Mouse (Mus musculus): Measurements from ENCODE around the gene Tiam2. TPM values are rescaled to one million over a fixed set of nuclear protein-coding genes. Genes with fewer than 3 reads are reported as not detected.
A peak's percentile ranks its signal among the peaks of the same experiment; 100 is the strongest.

Tiam2 gene
- total RNA-seq, 1 experiment from 2014 or later = 3.5 TPM

DNA sequence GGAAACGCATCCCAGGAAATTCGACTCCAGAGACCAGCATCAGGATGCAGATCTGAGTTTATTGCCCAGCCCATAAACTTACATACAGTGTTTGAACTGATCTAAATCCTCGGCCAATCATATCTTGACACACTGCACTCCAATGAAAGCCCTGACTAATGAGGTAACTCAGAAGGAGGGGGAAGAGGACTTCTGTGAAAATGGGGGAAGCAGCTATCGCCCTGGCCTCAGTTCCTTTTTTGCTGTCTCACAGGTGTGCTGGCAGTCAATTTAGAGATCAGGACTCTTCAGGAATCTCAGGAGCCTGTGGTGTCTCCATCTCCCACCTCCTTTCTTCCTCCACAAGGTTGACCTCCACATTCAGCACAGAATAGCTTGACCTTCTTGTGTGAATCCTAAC, 61.4 kb downstream of the Tiam2 start:
- ATAC-seq (replicated peaks; ENCODE audit: low read depth, poor library complexity, severe bottlenecking) = peak; percentile 54; the same call in 1 of the 2 replicates

DNA sequence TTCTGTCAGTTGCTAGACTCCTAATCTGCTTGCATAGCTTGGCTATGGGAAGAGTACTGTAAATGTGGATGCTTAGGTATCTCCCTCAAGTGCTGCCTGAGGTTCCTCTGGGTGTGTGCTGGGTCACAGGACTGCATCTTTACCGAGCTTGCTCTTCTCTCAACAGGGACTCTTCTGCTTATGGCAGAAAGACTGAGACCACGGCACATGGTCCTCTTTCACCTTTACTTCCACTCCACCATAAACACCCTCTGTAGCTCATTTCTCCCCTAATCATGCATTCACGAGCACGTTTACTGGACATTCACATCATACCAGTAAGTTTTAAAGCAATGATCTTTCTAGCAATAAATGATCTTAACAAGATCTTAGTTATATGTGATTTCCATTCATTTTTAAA, 63.4 kb downstream of the Tiam2 start:
- ATAC-seq (replicated peaks; ENCODE audit: low read depth, poor library complexity, severe bottlenecking) = no peak

DNA sequence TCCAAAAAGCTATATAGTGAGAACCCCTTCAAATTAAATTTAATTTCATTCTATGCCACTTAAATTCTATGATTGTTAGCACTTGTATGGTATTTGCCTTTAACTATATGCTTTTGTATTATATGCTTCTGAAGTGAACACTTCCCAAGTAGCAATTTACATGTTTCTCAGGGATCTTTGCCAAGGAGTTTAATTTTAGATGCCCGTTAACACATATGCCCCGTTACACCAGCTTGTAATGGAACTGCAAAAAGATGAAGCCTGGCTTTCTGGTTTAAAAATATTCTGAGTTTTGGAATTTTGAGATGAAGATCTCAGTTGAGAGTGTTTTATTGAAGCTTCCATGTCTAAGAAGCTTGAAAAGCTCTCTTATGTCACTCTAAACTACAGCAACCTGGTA, 67.6 kb downstream of the Tiam2 start:
- ATAC-seq (replicated peaks; ENCODE audit: low read depth, poor library complexity, severe bottlenecking) = no peak

DNA sequence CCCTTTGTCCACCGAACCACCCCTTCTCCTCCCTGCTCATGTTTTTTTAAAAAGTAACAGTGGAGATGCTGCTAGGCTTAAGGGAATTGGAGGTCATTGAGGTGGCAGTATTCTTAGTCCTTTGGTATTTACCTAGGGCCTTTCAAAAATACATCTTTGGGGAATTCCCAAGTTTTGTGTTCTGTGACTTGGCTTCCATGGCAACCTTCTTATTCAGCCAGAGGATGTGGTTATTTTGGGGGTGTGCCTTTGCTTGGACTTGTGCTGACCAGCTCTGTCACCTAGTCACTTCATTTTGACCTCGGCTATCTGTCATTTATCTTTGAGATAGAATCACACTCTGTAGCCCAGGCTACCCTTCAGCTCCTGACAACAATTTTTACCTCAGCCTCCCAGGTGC, 68.6 kb downstream of the Tiam2 start:
- no peak for ATAC-seq (replicated peaks; ENCODE audit: low read depth, poor library complexity, severe bottlenecking)

DNA sequence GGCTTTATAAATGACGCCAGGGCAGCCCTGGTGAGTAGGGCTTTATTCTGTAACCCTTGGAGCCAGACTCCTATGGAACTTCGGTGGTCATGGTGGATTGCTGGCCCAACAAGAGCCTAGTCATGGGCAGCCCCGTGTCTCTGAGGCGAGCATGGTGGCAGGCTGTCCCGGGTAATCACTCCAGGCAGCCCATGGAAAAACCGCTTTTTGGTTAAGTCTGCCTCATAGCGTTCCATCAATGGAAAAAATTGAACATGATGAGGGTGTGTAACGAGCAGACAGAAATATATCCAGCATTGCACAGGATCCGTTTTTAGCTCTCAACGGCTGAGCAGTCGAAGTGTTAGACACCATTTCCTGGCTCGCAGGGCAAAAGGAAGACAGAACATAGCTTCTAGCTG, 70.5 kb downstream of the Tiam2 start:
- peak; percentile 57 for ATAC-seq (replicated peaks; ENCODE audit: low read depth, poor library complexity, severe bottlenecking)

DNA sequence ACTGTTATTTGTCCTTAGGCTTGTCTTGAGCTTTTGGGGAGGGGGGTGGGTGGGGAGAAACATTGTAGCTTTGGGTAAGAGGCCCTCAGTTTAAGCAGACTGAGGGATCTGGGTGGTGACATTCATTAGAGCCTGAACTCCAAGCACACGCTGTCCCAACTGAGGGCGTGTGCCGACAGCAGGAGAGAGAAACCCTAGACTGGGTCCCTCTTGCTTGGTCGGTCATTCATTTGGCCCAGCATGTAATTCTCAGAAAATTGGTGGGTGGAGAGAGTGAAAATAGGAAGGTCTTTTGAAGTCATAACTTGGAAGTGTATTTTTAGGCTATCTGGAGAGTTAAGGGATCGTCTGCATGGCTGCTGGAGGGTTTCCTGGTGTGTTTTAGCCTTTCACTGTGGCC, 71.5 kb downstream of the Tiam2 start:
- ATAC-seq (replicated peaks; ENCODE audit: low read depth, poor library complexity, severe bottlenecking) = no peak

DNA sequence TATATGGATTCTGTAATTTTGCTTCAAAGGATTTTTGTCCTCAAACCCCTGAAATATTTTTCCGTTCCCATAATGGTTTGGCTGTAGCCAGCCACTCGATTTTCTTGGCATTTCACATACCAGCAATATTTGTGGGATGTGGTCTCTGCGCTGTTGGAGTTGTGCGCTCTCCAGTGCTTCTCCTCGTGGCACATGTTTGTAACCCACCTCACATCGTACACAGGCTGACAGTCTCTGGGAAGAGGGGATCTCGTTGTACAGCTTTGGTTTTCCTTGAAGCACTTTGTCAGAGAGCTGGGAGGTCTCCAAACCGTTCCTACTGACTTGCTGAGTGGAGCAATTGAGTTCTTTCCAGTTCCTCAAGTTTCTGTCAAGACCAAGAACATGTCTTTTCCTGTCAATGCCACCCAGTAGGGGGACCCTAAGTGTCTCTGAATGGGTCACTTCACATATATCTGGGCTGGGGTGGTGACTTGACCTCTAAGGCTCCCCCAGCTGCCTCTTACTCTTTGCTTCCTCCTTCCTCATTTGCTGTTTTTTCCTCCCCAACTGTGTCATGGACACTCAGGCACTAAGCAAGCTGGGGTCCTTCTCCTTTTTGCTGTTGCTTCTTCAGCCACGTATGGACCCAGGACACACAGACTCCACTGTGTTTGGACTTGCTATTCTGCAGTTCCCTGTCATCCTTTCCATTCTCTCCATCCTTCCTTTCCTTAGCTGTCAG, 79.1 kb downstream of the Tiam2 start:
- ATAC-seq (replicated peaks; ENCODE audit: low read depth, poor library complexity, severe bottlenecking) = peak; percentile 54

DNA sequence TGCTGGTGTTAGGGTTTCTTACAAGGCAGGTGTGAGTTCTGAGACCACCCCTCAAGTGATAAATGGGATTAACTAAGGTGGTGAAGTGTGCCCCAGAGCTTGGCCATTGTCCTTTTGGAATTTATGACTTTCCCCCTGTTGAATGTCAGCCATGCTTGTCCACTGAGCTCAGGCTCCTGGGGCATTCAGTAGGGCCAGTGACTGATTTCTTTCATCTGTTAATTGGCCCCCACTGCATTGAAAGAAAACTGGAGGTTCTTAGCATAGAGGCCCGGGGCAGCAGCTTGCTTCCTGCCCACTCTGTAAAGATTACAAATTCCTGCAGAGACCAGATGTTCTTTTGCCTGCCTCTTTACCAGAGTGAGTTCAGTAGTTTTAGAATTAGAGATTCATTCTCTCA, 80.7 kb downstream of the Tiam2 start:
- ATAC-seq (replicated peaks; ENCODE audit: low read depth, poor library complexity, severe bottlenecking) = no peak

DNA sequence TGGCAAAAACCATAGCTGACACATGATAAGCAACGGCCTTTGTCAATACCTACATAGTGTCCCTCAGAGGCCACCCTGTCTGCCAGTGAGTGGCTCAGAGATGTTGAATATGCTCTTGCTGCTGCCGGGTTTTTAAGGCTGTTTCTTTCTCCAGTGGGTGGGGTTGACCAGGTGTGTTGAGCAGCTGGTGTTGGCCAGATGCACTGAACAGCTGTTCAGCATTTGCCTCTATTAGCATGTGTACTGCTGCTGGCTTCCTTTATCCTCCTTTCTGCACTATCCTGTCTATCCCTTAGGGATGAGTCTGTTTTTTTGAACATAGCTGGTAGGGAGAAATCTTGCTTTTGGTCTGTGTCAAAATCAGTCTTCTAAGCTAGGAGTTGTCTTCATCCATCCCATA, 83.9 kb downstream of the Tiam2 start:
- no peak for ATAC-seq (replicated peaks; ENCODE audit: low read depth, poor library complexity, severe bottlenecking)

DNA sequence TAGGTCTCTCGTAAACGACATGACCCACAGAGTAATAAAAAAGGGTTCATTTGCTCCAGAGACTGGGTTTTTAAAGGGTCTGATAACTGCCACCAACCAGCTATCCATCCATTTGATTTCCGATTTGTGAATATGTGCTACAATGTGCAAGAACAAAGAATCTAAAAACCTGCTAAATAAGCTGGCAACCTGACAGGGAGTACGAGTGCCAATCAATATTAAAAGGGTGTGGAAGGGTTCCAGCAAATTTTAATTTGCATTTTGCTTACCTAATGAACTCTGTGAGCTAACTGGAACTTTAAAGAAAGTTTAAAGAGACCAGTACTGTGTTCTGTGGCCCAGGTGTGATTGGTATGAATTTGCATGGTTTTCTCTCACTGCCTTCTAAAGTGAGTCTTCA, 86.4 kb downstream of the Tiam2 start:
- ATAC-seq (replicated peaks; ENCODE audit: low read depth, poor library complexity, severe bottlenecking) = no peak

DNA sequence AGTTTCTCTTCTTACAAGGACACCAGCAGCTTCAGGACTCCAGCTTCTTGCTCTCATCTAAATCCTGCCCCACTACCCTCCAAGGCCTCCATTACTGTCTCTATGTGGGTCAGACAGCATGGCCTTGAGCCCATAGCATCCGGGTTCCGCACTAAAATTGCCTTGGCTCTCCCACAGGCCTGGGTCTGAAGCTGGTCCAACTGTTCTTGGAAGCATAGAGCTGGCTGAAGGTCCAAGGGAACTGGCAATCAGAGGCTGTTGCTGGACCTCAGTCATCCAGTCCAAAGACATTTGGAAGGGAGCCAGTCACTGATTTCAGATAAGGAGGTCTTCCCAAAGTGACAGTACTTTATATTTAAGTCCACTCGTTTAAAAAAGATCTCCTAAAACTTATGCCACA, 89.2 kb downstream of the Tiam2 start:
- ATAC-seq (replicated peaks; ENCODE audit: low read depth, poor library complexity, severe bottlenecking) = no peak

DNA sequence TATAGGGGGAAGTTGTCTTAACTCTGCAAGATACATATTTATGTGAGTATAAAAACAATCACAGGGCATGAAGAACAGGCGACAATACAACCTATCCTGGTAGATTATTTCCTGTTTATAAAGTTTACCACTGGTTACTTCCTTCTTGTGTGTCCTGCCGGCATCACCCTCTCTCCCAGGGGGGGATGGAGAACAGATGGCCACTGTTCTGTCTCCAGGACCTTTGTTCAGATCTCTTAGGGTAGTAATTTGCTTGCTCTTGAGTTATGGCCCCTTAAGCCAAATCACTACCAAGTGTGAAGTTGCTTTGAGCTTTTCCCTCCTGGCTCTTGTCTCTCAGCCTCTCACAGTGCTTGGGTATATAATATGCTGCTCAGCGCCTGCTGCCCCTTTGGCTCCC, 90.0 kb downstream of the Tiam2 start:
- ATAC-seq (replicated peaks; ENCODE audit: low read depth, poor library complexity, severe bottlenecking) = no peak

DNA sequence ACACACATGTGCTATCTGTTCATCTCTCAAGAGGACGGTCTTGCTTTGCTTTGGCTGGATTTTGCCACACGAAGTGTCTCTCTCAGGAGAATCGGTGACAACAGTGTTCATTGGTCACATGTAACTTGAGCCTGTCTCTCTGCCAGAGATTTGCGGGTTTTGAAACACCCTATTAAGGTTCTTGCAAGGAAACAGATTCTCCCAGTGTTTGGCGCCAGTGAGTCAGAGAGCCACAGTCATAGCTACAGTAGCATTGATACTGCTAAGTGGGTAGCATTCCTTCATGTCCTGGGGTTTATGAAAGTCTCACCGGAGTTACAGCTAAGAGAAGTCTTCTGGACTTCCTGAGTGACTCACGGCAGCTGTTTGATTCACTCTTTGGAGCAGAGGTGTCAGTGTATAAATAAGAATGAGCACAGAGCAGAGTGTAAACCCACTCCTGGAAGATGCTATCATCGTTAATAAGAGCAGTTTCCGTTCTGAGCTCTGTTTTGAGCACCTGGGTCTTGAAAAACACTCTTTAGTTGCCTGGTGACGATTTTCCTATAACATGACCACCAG, 93.1 kb downstream of the Tiam2 start:
- no peak for ATAC-seq (replicated peaks; ENCODE audit: low read depth, poor library complexity, severe bottlenecking)

DNA sequence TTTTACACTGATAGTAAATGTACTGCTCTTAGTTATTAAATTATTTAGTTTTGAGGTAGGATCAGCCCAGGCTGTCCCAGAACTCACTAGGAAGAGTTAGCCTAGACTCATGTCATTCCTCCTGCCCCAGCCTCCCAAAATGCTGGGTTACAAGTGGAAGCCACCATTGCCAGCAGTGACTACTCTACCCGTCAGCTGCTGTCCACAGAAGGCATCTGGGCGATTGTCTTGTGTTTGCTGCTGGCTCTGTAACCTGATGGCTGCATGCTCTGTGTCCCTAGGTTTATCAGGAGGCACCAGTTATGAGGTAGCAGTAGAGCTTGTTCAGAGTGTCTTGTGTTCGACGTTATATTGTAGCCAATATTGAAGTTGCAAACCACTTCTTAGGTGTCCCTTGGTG, 93.8 kb downstream of the Tiam2 start:
- ATAC-seq (replicated peaks; ENCODE audit: low read depth, poor library complexity, severe bottlenecking) = no peak

DNA sequence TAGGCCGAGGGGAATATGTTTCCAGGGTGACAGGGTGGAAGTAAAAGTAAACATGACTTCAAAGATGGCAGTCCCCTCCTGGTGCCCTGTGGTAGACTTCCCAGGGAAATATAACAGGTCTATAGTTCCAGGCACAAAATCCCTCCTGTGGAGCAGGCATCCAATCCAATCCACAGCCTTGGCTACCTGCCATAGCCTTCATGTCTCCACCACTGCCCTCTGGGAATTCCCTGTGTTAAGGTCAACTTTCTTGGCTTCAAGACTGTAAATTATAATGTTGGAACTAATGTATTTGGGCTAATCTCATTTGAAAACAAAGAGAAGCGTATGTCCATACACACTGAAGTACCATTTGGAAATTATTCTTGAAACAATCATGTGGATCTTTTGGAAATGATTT, 97.0 kb downstream of the Tiam2 start:
- no peak for ATAC-seq (replicated peaks; ENCODE audit: low read depth, poor library complexity, severe bottlenecking)

DNA sequence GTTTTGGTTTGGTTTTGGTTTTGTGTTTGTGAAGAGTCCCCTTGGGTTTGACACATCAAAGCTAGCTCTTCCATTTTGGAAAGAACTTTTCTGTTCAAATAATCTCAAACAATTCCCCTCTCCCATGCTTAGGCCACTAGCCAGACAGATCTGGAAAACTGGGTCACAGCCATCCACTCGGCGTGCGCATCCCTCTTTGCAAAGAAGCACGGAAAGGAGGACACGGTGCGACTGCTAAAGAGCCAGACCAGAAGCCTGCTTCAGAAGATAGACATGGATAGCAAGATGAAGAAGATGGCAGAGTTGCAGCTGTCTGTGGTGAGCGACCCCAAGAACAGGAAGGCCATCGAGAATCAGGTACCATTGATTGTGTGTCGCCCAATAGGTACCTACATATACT, 102.3 kb downstream of the Tiam2 start:
- ATAC-seq (replicated peaks; ENCODE audit: low read depth, poor library complexity, severe bottlenecking) = no peak

DNA sequence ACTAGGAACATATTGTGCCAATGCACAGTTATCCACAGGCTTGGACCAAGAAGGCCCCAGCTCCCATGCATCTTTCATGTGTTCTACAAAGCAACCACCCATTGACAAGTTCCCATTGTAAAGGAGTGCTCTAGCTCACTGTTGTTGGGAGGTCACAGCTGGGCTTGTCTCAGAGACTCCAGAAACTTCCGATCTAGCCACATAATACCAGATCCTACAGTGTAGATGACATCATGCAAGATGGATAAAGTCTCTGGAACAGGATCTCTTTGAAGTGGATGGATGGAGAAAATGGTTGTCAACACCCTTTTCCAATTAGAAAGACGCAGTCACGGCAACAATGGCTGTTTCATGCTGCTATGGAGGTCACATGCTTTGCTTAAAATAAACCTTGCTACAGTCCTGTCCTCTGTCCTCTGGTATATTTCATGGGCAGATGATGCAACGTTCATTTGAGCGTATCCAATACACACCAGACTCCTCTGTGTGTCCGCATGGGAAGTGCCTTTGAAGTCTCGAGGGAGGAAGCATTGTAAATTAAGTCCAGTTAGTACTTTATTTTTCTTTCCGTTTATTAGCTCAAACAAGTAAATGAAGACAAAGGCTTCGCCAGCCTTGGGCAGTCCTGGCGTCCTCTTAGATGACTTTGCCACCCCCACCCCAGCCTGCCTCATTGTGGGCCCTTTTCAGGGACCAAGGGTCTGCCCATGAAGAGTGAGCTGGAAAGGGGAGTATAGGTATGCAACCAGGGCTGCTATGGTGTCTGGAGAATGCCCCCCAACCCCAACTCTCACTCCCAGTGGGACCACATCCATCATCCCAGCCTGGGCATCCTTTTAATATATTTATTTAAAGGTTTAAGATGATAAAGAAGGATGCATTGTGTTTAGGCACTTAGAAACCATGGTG, 106.5 kb downstream of the Tiam2 start:
- no peak for ATAC-seq (replicated peaks; ENCODE audit: low read depth, poor library complexity, severe bottlenecking)

DNA sequence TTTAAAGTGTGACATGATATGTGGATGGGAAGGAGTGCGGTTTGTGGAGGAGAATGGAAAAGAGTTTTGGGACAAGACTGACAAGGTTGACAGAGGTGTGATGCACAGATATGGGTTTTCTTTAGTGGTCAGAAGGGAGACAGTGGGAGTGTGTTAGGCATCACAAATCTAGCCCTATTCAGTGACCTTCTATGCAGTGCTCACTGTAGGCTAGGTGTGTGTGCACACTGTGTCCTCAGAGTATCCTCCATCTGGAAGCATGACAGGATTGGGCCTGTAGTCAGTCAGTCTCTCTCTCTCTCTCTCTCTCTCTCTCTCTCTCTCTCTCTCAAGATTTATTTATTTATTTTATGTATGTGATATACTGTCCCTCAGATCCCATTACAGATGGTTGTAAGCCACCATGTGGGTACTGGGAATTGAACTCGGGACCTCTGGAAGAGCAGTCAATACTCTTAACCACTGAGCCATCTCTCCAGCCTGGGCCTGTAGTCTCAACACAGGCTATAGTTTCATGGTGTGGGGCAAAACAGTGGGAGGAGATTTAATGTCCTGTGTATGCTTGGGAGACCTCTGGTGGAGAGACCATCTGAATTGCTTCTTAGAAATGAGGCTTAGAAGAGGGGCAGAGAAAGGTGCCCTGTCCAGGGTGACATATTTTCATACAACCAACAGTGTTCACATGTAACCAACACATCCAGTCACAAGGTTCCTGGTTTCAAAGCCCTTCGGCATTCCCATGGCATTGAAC, 107.3 kb downstream of the Tiam2 start:
- ATAC-seq (replicated peaks; ENCODE audit: low read depth, poor library complexity, severe bottlenecking) = no peak

DNA sequence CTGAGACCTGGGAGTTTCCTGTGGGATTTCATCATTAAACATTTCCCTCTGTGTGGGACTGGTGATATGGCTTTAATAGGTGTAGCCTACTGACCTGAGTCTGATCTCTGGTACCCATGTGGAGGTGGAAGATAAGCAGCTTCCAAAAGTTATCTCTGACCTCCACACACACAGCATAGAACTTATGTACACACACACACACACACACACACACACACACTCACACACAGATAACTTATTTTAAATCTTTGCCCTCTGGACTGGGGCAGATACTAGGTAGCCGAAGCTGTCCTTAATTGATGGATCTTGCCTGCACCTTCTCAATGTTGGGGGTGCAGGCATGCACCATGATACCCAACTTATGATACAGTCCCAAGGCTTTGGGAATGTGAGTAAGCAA, 108.9 kb downstream of the Tiam2 start:
- peak; percentile 45; the same call in 1 of the 2 replicates for ATAC-seq (replicated peaks; ENCODE audit: low read depth, poor library complexity, severe bottlenecking)

DNA sequence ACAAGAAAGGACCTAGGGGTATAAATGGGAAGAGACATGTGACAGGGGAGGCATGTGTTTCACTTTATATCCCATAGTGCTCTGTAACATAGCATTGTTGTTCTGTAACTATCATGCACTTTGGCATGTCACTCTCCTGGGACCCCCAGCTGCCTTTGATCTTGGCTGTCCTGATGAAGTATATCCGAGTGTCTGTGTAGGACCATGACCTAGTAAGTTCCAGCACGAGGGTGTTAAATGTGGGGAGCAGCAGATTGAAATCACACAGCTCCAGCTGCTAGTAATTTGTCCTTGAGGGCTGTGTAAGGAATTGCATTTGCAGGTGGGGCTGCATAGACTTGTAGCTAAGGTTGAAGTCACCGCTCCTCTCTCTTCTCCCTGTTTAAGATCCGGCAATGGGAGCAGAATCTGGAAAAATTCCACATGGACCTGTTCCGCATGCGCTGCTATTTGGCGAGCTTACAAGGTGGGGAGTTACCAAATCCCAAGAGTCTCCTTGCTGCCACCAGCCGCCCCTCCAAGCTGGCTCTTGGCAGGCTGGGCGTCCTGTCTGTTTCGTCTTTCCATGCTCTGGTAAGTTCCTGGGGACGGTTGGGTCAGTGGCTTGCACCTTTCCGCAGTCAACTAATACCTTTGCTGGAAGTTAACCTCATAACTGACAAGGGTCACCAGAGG, 110.6 kb downstream of the Tiam2 start:
- ATAC-seq (replicated peaks; ENCODE audit: low read depth, poor library complexity, severe bottlenecking) = no peak
